Mouse (Mus musculus) megakaryocyte, embryonic 14.5 days (primary cell): ENCODE measurements at regions not wholly inside any gene's neighbourhood (a gene's known extent, or its start where the extent isn't known, plus 50 kb on each side); places are given as distances from the start of the nearest gene placed in this dataset.

ENCODE experiments used
- FLI1 ChIP-seq: IDR thresholded peaks from 2 replicates; pipeline ENCODE4 v1.6.1; 2012; ENCODE audit warnings: low read length, inconsistent platforms, mixed read lengths
- GATA1 ChIP-seq: IDR thresholded peaks from 3 replicates; pipeline ENCODE4 v1.6.1; 2012; ENCODE audit warnings: mixed read lengths, low read length, inconsistent platforms, borderline replicate concordance

DNA sequence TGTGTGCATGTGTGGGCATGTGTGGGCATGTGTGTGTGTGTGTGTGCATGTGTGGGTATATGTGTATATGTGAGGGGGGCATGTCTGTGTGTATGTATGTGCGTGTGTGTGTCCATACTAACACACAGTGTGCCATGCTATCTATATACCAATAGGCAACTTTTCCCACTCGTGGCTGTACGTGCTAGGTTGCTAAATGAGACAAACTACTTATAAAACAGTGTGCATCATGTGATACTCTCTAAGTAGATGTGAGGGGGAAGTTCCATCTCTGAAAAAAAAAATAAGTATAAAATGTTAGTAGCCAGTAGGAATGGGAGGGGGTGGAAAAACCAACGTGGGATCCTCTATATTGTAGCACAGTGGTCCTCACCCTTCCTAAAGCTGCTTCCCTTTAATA, 74.5 kb upstream of the Lhx5 start:
- TF ChIP-seq GATA1 (no peak), FLI1 (no peak)
